Mouse (Mus musculus) midbrain, embryonic 15.5 days (tissue): ENCODE results near the gene Igsf3. TPM values are rescaled to one million over a fixed set of nuclear protein-coding genes. Genes with fewer than 3 reads are reported as not detected.

Experiments
- ATAC-seq: fragments of 200-750 bp; cut with Nextera tagmentation; replicated peaks from 2 replicates; pipeline ENCODE4 v1.8.0; 2017; ENCODE audit warnings: moderate TSS enrichment
- H3K27ac ChIP-seq: fragments of 300-500 bp; sonication (generic); 2 replicates; pipeline ENCODE4 v1.5.1; 2015; ENCODE audit warnings: mild to moderate bottlenecking, inconsistent platforms
- H3K27me3 ChIP-seq: fragments of 300-500 bp; sonication (generic); replicated peaks from 2 replicates; pipeline ENCODE4 v1.6.1; 2015; ENCODE audit warnings: inconsistent platforms
- H3K36me3 ChIP-seq: fragments of 300-500 bp; sonication (generic); replicated peaks from 2 replicates; pipeline ENCODE4 v1.6.1; 2015; ENCODE audit warnings: inconsistent platforms
- H3K4me1 ChIP-seq: fragments of 300-500 bp; sonication (generic); 2 replicates; pipeline ENCODE4 v1.6.1; 2015; ENCODE audit warnings: inconsistent platforms
- H3K4me2 ChIP-seq: fragments of 300-500 bp; sonication (generic); 2 replicates; pipeline ENCODE4 v1.6.1; 2015; ENCODE audit warnings: inconsistent platforms, mild to moderate bottlenecking, moderate library complexity
- H3K4me3 ChIP-seq: fragments of 300-500 bp; sonication (generic); 2 replicates; pipeline ENCODE4 v1.5.1; 2015; ENCODE audit warnings: mild to moderate bottlenecking, inconsistent platforms
- H3K9ac ChIP-seq: fragments of 300-500 bp; sonication (generic); 2 replicates; pipeline ENCODE4 v1.6.1; 2015; ENCODE audit warnings: mild to moderate bottlenecking, inconsistent platforms
- H3K9me3 ChIP-seq: fragments of 300-500 bp; sonication (generic); 2 replicates; pipeline ENCODE4 v1.6.1; 2016; ENCODE audit warnings: inconsistent platforms
- WGBS: fragments of 180-500 bp; shearing (Covaris S2); methylation state at CpG from one replicate; pipeline ENCODE4 v1.1.7; 2015; ENCODE audit warnings: mixed read lengths; 5-methylcytosine and 5-hydroxymethylcytosine counted together
- polyA plus RNA-seq: library from polyadenylated mRNA; unstranded; fragments of >200 nt; fragmentation: Nextera tagmentation; extraction: Ambion mirVana; gene quantifications from 2 replicates; pipeline ENCODE4 v1.2.1, GENCODE M21; 2015

Gene Igsf3
- polyA plus RNA-seq, 1 experiment from 2014 or later: 104 TPM

DNA sequence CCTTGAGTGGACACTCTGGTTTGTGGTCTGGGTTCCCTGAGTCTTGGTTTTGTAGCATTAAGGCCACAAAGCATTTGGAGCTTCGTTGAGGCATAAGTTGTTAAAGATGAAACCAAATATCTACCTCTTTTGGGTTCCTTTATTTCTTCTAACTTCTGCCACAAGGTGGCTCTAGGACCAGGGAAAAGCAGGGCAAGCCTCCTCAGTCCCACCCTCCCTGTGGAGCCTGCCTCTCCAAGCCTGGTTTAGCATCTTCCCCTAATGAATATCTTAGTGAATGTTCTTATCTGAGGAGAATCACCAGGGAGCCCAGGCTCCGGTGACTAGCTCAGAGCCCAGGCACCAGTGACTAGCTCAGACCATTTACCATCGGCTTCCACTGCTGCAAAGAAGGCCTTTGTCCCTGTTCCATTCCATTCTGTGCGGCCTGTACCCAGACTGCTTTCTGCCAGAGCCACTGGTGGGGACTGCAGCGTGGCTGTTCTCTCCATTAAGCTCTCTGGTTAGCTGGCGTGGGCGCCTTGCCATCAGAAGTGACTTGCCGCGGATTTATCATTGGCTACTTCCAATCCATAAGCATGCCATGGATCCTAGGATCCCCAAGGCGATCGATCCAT is 66.5 kb downstream of the Igsf3 start:
- peak overlapping the region; percentile 46 for H3K27ac ChIP-seq
- H3K4me3 ChIP-seq: no peak overlapping the region
- H3K27me3 ChIP-seq: no peaks in the 10 kb centered on the region
- peaks cover 17% of the 10 kb centered on the region for H3K36me3 ChIP-seq
- 66% methylated on average over 11 of the region's 11 CpGs for WGBS
- no peak overlapping the region for H3K9ac ChIP-seq
- no peaks in the 10 kb centered on the region for H3K9me3 ChIP-seq
- no peak overlapping the region for H3K4me2 ChIP-seq
- ATAC-seq: peak; percentile 48
- peaks cover 24% of the 10 kb centered on the region for H3K4me1 ChIP-seq

DNA sequence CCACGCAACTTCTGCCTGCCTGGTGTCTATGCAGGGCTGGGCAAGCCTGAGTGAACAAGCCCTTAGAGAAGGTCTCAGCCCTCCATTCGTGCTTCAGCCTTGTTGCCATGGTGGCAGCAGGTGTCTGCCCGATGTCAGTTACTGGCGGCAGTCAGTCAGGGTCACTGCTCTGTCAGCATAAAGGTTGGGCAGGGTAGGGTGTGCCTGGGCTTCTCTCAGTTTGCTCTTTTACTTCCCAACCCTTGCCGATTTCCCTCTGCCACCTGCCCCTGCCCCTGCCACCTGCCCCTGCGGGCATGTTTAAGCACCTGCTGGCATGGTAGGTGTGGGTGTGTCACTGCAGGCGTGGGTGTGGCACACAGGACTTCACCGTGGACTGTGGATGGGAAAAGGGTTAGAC is 67.6 kb downstream of the Igsf3 start:
- no peak overlapping the region for H3K4me3 ChIP-seq
- H3K4me2 ChIP-seq: no peak overlapping the region
- H3K9ac ChIP-seq: no peak overlapping the region
- no peak for ATAC-seq
- H3K27ac ChIP-seq: 0 out of 2 replicates have a peak overlapping the region, but pooled peaks have one; percentile 10
- H3K9me3 ChIP-seq: no peaks in the 10 kb centered on the region
- no peaks in the 10 kb centered on the region for H3K27me3 ChIP-seq
- H3K36me3 ChIP-seq: peaks cover 13% of the 10 kb centered on the region
- peaks cover 33% of the 10 kb centered on the region for H3K4me1 ChIP-seq
- WGBS: 81% methylated on average over 8 of the region's 8 CpGs

DNA sequence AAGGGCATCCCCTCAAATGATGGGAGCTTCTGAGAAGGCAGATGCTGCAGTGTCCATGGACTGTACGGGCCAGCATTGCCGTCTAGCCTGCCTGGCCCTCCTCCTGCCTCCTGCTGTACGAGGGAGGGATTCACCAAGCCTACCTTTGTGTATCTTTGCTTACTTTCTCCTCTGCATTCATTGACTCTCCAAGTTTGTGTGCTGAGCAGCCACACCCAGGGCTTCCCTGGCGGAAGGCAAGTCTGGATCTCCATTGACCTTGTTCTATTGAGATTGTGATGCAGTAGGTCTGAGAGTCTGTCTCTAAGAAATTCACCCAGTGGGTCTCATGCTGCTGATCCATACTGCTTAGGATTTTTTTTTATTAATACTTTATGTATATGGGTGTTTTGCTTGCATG is 70.4 kb downstream of the Igsf3 start:
- Histone ChIP-seq H3K9ac (no peak overlapping the region), H3K27ac (0 out of 2 replicates have a peak overlapping the region, but pooled peaks have one; percentile 21), H3K27me3 (no peaks in the 10 kb centered on the region), H3K9me3 (no peaks in the 10 kb centered on the region), H3K4me1 (peaks cover 40% of the 10 kb centered on the region), H3K4me3 (no peak overlapping the region), H3K4me2 (no peak overlapping the region), H3K36me3 (no peaks in the 10 kb centered on the region; the same call in 1 of the 2 replicates)
- 79% methylated on average over 4 of the region's 4 CpGs for WGBS
- ATAC-seq: no peak

DNA sequence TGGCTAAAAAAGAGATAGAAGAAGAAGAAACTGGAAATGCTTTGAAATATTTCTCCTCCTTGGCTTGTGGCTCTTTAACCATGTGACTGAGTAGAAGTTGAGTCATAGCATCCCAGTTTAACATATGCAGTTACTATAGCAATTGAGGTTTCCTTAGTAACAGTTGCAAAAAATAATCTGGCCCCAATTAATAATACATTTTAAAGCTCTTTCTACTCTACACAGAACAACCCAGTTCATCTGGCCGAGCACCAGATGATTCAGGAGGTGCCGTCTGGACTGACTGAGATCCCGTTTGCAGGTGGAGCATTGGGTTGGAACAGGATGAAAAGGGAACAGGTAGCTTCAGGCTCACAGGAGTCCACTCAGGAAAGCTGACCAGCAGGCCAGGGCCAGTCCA is 71.9 kb downstream of the Igsf3 start:
- peak; percentile 67 for ATAC-seq
- H3K27ac ChIP-seq: peak overlapping the region; percentile 65
- H3K9ac ChIP-seq: no peak overlapping the region
- no peak overlapping the region for H3K4me3 ChIP-seq
- H3K9me3 ChIP-seq: no peaks in the 10 kb centered on the region
- H3K4me2 ChIP-seq: no peak overlapping the region
- no peaks in the 10 kb centered on the region for H3K27me3 ChIP-seq
- 64% methylated on average over 3 of the region's 3 CpGs for WGBS
- peaks cover 7% of the 10 kb centered on the region for H3K36me3 ChIP-seq
- peaks cover 33% of the 10 kb centered on the region for H3K4me1 ChIP-seq

DNA sequence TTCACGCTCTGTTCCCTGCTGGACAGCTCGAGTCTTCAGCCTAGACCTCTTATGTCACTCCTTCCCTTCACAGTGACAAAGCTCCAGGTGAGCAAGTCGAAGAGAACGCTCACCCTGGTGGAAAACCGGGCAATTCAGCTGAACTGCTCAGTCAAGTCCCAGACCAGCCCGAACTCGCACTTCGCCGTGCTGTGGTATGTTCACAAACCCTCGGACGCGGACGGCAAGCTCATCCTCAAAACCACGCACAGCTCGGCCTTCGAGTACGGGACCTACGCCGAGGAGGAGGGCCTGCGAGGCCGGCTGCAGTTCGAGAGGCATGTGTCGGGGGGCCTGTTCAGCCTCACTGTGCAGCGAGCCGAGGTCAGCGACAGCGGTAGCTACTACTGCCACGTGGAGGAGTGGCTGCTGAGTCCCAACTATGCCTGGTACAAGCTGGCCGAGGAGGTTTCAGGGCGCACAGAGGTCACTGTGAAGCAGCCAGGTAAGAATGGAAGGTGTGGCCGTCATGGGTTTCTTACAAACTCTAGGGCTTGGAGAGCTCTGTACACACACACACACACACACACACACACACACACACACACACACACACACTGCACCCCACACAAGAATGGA is 74.0 kb downstream of the Igsf3 start:
- H3K9ac ChIP-seq: no peak overlapping the region
- peaks cover 7% of the 10 kb centered on the region for H3K36me3 ChIP-seq
- no peak overlapping the region for H3K4me2 ChIP-seq
- no peaks in the 10 kb centered on the region for H3K9me3 ChIP-seq
- no peak for ATAC-seq
- no peak overlapping the region for H3K4me3 ChIP-seq
- no peak overlapping the region for H3K27ac ChIP-seq
- 88% methylated on average over 31 of the region's 31 CpGs for WGBS
- H3K27me3 ChIP-seq: no peaks in the 10 kb centered on the region
- peaks cover 27% of the 10 kb centered on the region for H3K4me1 ChIP-seq

DNA sequence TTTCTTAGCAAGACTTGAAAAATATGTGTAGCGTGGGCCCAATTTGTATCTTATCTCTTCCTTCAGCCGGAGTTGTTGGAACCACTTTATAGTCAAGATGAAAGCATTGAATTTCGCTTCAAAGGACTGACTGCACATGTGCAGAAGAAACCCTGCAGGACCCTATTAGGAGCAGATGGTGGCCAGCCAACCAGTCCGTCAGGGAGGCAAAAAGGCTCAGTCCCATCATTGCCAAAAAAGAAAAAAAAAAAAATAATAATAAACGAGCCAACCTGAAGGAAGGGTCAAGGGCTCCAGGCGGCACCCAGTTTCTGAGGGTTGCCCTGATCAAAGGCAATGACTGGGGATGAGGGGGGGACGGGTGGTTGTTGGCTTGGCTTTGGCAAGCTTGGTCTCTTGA is 83.7 kb downstream of the Igsf3 start:
- peaks cover 23% of the 10 kb centered on the region for H3K4me1 ChIP-seq
- no peaks in the 10 kb centered on the region for H3K9me3 ChIP-seq
- peak overlapping the region; percentile 83 for H3K27ac ChIP-seq
- no peak for ATAC-seq
- H3K4me3 ChIP-seq: no peak overlapping the region
- H3K27me3 ChIP-seq: no peaks in the 10 kb centered on the region
- no peak overlapping the region for H3K9ac ChIP-seq
- no peak overlapping the region for H3K4me2 ChIP-seq
- WGBS: 60% methylated on average over 7 of the region's 7 CpGs
- peaks cover 13% of the 10 kb centered on the region for H3K36me3 ChIP-seq

DNA sequence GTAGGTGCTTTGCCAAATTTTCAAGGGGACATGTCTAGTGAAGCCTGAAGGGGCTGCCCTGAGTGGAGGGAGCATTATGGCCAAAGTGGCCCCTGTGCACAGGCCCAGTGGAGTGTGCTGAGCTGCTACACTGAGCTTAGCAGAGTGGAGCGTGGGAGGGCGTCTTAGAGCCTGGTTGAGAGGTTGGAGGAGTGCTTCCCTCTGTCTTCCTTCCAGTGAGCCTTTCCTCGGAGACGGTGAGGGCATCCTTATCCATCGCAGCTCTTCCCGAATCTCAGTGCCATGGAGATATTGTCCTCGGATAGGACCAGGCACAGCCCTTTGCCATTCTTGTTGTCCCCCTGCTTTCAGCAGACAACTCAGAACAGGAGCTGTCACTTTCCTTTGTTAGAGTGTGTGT is 84.2 kb downstream of the Igsf3 start:
- Histone ChIP-seq H3K4me3 (no peak overlapping the region), H3K9ac (no peak overlapping the region), H3K27me3 (no peaks in the 10 kb centered on the region), H3K4me2 (no peak overlapping the region), H3K4me1 (peaks cover 23% of the 10 kb centered on the region), H3K36me3 (peaks cover 13% of the 10 kb centered on the region), H3K9me3 (no peaks in the 10 kb centered on the region), H3K27ac (peak overlapping the region; percentile 83)
- WGBS: 47% methylated on average over 7 of the region's 7 CpGs
- ATAC-seq: no peak

DNA sequence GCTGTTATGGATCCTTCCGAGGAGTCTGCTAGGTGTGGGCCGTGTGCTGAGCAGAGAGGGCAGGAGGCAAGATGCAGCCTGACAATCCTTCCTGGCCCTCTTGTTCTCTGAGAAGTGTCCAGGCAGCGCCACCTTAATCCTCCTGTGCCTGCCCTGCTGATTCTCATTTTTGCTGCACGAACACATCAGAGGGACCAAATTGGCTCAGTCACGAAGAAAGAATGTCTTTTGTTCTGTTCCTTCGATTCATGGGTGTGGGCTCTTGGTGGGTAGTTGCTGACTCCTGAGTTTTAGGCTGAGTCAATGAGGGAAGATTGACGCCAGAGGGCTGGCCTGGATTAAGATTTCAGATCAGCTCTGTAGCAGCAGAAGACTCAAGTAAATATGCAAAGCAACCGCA is 84.9 kb downstream of the Igsf3 start:
- 8% methylated on average over 8 of the region's 8 CpGs for WGBS
- peak; percentile 50 for ATAC-seq

DNA sequence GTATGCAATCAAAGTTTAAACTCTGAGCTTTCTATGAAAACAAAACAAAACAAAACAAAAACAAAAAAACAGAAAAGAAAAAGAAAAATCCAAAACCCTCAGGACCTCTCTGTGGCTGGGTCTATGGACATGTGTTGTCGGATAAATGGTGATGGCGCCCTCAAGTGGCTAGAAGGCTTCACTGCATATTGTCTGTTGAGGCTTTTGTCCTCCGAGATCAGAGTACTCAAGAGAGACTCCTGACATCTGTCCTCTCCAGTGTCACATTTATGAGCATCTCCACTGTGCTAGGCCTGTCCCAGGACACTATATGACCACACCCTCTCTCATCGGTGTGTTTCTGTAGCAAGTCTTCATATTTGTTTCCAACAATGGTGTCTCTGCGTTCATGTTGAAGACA is 85.4 kb downstream of the Igsf3 start:
- peak; percentile 63 for ATAC-seq
- Histone ChIP-seq H3K4me3 (no peak overlapping the region), H3K27me3 (no peaks in the 10 kb centered on the region), H3K4me2 (no peak overlapping the region), H3K27ac (peak overlapping the region; percentile 83), H3K4me1 (peaks cover 23% of the 10 kb centered on the region), H3K9me3 (no peaks in the 10 kb centered on the region), H3K9ac (no peak overlapping the region), H3K36me3 (peaks cover 13% of the 10 kb centered on the region)
- 18% methylated on average over 5 of the region's 5 CpGs for WGBS

More for the DNA sequence above, 84.9 kb downstream of the Igsf3 start:
- Histone ChIP-seq H3K27me3 (no peaks in the 10 kb centered on the region), H3K9me3 (no peaks in the 10 kb centered on the region), H3K36me3 (peaks cover 13% of the 10 kb centered on the region), H3K4me3 (no peak overlapping the region), H3K4me1 (peaks cover 23% of the 10 kb centered on the region), H3K27ac (peak overlapping the region; percentile 83), H3K9ac (peak overlapping the region; percentile 26; the same call in 1 of the 2 replicates), H3K4me2 (no peak overlapping the region)

DNA sequence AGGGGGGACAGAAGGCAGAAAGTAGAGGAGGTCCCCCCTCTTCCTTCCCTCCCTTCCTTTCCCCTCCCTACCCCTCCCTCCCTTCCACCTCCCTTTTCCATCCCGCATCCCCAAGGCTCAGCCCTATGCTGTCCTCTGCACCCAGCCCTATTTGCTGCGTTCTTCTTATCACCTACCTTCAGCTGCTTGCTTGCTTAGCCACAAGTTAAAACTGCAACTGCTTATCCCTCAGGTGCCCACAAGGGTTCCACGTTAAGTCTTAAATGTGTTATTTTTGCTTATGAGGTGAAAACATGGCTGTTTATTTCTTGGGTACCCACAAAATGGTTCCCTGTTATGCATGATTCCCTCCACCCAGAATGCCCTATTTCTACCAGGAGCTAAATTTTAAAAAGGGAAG is 86.6 kb downstream of the Igsf3 start:
- ATAC-seq: 0 out of 2 replicates have a peak, but pooled peaks have one; percentile 7
- no peak overlapping the region for H3K27ac ChIP-seq
- H3K36me3 ChIP-seq: peaks cover 8% of the 10 kb centered on the region
- H3K4me2 ChIP-seq: no peak overlapping the region
- WGBS: 77% methylated on average over 3 of the region's 3 CpGs
- H3K4me3 ChIP-seq: no peak overlapping the region
- no peak overlapping the region for H3K9ac ChIP-seq
- no peaks in the 10 kb centered on the region for H3K9me3 ChIP-seq
- peaks cover 23% of the 10 kb centered on the region for H3K4me1 ChIP-seq
- no peaks in the 10 kb centered on the region for H3K27me3 ChIP-seq

DNA sequence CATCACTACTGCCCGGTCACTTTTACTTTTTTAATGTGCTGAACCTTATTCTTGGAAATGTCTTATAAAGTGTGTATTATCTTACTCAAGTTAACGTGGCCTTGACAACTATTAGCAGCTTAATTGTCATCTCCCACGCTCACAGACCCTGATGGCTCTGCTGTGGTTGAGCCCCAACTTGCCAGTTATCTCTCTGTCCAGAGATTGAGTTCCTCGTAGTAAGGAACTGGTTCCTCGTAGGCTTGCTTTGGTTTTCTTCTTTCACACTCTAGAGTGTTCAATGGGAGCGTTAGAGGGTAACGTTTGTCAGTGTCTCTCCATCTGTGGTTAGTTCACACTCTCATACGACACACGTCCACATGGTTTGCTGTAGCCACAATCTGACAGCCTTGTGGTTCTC is 92.8 kb downstream of the Igsf3 start:
- H3K9me3 ChIP-seq: no peaks in the 10 kb centered on the region
- 89% methylated on average over 9 of the region's 9 CpGs for WGBS

DNA sequence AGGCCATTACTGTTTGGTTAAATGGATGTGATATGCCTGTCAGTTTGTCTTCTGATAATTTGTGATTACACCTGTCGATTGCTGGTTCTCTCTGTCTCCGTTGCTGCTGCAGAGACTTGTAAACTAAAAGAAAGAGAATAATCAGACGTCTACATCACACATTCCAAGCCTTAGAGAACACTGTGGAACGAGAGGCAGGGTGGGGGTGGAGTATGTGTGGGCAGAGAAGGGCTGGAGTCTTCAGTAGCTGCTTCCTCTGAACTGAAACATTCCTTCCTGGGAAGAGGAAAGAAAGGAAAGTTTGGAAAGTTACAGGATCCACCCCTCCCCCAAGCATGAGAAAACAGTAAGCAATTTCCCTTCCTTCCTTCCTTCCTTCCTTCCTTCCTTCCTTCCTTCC is 95.0 kb downstream of the Igsf3 start:
- Histone ChIP-seq H3K9ac (no peak overlapping the region), H3K4me2 (no peak overlapping the region), H3K36me3 (no peaks in the 10 kb centered on the region), H3K27me3 (no peaks in the 10 kb centered on the region), H3K4me1 (no peaks in the 10 kb centered on the region), H3K9me3 (no peaks in the 10 kb centered on the region), H3K4me3 (no peak overlapping the region), H3K27ac (no peak overlapping the region)
- WGBS: 37% methylated on average over 4 of the region's 4 CpGs
- no peak for ATAC-seq

More for the DNA sequence above, 92.8 kb downstream of the Igsf3 start:
- no peak overlapping the region for H3K4me3 ChIP-seq
- no peak overlapping the region for H3K9ac ChIP-seq
- H3K4me1 ChIP-seq: no peaks in the 10 kb centered on the region
- no peak for ATAC-seq
- no peaks in the 10 kb centered on the region for H3K27me3 ChIP-seq
- H3K36me3 ChIP-seq: no peaks in the 10 kb centered on the region
- H3K27ac ChIP-seq: no peak overlapping the region
- no peak overlapping the region for H3K4me2 ChIP-seq

DNA sequence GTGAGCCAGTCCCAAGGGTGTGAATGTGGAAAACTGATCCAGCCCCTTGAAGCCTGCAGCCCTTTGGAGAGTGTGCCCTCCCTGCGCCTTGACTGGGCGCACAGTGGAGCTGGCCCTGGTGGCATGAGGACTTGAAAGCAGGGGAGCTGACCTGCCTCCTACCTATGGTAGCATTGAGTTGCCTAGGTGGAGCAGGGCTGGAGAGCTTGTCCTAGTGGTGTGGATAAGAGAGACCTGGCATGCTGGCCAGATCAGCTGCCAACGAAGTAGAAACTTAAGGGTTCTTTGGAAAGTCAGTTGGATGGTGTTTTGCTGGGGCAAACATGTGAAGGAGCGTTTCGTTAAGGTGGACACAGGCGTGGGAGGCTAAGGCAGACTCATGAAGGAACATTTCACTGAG is 105.1 kb downstream of the Igsf3 start:
- ATAC-seq: no peak
- no peak overlapping the region for H3K9ac ChIP-seq
- no peak overlapping the region for H3K4me2 ChIP-seq
- H3K36me3 ChIP-seq: no peaks in the 10 kb centered on the region
- H3K4me3 ChIP-seq: no peak overlapping the region
- no peaks in the 10 kb centered on the region for H3K4me1 ChIP-seq
- H3K27ac ChIP-seq: no peak overlapping the region
- 97% methylated on average over 6 of the region's 6 CpGs for WGBS
- no peaks in the 10 kb centered on the region for H3K9me3 ChIP-seq
- H3K27me3 ChIP-seq: no peaks in the 10 kb centered on the region
